Mouse (Mus musculus) C2C12 (cell line): Measurements from ENCODE around the gene Nme8.

Experiments
- CEBPB ChIP-seq: IDR thresholded peaks from one replicate; pipeline ENCODE4 v1.6.1; 2011; ENCODE audit warnings: low read depth, mild to moderate bottlenecking, control low read depth, moderate library complexity
- CTCF ChIP-seq: IDR thresholded peaks from one replicate; pipeline ENCODE4 v1.5.1; 2011; ENCODE audit not compliant: control insufficient read depth, insufficient read depth, insufficient read length
- MAX ChIP-seq: IDR thresholded peaks from one replicate; pipeline ENCODE4 v1.6.1; 2011; ENCODE audit warnings: mild to moderate bottlenecking, control low read depth
- MYOD1 ChIP-seq: IDR thresholded peaks from one replicate; pipeline ENCODE4 v1.6.1; 2011; ENCODE audit warnings: low read depth; ENCODE audit not compliant: control insufficient read depth, insufficient read length
- MYOG ChIP-seq: IDR thresholded peaks from one replicate; pipeline ENCODE4 v1.6.1; 2011; ENCODE audit not compliant: control insufficient read depth, insufficient read length; ENCODE audit errors: extremely low read depth
- USF1 ChIP-seq: IDR thresholded peaks from one replicate; pipeline ENCODE4 v1.6.1; 2011; ENCODE audit warnings: low read depth, mild to moderate bottlenecking, control low read depth, moderate library complexity

GRCm38 (mm10) chr13:19640203-19640851, 57.3 kb downstream of the Nme8 start:
- TF ChIP-seq CTCF (no peak), USF1 (no peak), MAX (no peak), MYOG (no peak), CEBPB (no peak), MYOD1 (no peak)
